Mouse (Mus musculus) c-Kit-negative CD71-positive TER-119-positive erythroid progenitor cells, embryonic 14.5 days (primary cell): ENCODE results near the gene Nek7.

Experiments used
- DNase-seq: peaks from one replicate; pipeline ENCODE4 v3.0.0-alpha.2; 2013; ENCODE audit warnings: low read depth, low spot score

The Nek7 gene

DNA sequence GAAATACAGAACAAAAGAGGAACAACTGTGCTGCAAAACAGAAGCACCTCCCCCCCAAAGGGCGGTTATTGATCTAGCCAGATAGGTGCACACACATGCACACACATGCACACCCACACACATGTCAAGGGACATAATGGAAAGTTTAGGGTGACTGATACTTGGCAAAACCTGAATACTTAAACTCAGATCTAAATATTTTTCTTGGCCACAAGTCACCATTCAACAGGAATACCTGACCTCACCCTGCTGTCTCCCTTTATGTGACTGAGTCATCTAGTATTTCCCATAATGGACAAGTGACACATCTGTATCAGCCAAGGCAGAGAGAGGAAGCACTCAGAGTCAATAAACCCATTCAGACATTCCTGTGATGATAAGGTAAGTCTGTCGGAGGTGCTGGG lies 48.9 kb downstream of the Nek7 start:
- no peak for DNase-seq

- no peak for DNase-seq
These were observed 51.3 kb downstream of the Nek7 start for GRCm38 (mm10) chr1:138568434-138569232.

DNA sequence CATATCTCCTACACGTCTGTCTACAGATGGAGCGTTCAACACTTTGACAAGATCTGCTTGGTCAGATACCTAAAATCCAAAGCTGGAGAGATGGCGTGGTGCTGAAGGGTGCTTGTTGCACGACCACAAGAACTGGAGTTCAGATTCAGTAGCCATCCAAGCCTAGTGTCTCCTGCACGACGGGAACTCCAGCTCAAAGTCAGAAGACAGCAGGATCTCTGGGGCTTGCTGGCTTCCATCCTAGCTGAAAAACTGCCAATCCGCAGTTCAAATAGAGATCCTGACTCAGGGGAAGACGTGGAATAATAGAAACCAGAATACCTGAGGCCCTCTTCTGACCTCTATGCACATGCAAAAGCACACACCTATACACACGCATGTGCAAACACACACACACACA lies 52.0 kb downstream of the Nek7 start:
- DNase-seq: no peak

- DNase-seq: no peak
These were observed 55.3 kb downstream of the Nek7 start for GRCm38 (mm10) chr1:138564677-138565076.

GRCm38 (mm10) chr1:138560733-138561132 lies 59.2 kb downstream of the Nek7 start:
- DNase-seq: no peak

DNA sequence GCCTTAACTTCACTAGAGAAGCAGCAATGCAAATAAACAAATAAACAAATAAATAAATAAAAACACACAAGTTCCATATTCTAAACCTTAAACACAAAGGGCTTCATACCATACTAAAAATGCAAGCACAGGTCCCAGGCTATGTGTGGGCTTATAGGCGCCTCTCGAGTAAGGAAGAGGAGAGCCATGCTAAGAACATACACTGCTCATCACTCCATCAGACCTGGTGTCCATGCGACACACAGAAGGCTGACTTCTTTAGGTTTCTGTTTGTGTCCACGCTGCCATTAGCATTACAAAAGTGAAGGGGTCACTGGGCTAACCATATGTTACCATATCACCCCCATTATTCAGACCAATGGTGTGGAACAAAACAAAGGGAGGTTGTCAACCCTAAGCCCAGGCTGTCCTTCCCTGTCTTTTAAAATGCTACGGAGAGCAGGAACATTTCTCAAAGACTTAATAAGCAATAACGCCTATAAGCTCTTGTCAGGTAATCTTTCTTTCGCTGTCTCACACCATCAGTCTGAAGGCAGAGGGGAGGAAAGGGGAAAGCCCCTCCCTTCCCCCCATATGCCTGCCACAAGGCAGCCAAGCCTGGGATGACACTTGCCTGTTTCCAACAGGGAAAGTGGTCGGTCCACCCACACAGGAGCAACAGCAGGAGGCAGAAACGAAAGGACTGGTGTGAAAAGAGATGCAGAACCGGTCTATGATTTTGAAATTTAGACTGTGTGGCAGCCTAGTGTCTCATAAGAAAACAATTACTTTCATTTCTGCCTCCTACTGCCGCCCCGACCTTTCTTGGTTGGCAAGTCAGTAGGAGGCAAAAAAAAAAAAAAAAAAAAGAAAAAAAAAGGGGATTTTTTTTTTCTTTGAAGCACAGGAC lies 60.5 kb downstream of the Nek7 start:
- no peak for DNase-seq

- DNase-seq: no peak
These were observed 61.6 kb downstream of the Nek7 start for GRCm38 (mm10) chr1:138558342-138558741.

- DNase-seq: no peak
These were observed 65.0 kb downstream of the Nek7 start for GRCm38 (mm10) chr1:138554926-138555325.

DNA sequence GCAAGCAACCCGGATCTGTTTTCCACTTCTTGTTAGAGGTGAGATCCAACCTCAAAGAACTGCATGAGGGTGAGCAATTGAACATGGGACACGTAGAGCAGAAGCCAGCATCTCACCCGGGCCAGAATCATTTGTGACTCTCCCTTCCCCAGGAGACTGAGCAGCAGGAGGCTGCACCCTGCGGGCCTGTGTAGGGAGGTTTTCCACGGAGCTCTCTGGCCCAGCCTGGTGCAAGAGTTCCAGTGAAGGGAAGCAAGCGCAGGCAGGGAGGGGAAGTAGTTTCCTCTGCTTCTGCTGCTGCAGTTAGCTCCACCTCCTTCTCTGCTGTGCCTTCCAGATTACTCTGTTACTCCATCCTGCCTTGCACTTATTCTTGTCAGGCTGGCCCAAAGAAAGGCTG lies 69.8 kb downstream of the Nek7 start:
- no peak for DNase-seq

DNA sequence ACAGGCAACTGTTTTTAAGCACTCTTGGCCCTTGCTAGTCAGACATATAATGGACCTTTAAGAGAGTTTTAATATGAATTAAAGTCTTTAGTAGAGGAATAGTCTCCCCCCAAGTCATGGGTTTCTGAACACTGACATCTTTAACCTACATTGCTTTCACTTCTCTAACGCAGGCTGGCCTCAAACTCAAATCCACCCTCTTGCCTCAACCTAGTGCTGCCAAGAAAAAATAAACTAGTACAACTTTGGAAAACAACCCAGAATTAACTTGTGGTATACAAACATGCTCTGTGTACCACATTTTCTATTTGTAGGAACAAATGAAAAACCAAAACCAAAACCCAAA lies 77.8 kb downstream of the Nek7 start:
- DNase-seq: no peak

- DNase-seq: no peak
These were observed 78.3 kb downstream of the Nek7 start for GRCm38 (mm10) chr1:138541495-138542169.

GRCm38 (mm10) chr1:138539713-138540112 lies 80.2 kb downstream of the Nek7 start:
- no peak for DNase-seq

- no peak for DNase-seq
These were observed 81.7 kb downstream of the Nek7 start for GRCm38 (mm10) chr1:138538217-138538616.

DNA sequence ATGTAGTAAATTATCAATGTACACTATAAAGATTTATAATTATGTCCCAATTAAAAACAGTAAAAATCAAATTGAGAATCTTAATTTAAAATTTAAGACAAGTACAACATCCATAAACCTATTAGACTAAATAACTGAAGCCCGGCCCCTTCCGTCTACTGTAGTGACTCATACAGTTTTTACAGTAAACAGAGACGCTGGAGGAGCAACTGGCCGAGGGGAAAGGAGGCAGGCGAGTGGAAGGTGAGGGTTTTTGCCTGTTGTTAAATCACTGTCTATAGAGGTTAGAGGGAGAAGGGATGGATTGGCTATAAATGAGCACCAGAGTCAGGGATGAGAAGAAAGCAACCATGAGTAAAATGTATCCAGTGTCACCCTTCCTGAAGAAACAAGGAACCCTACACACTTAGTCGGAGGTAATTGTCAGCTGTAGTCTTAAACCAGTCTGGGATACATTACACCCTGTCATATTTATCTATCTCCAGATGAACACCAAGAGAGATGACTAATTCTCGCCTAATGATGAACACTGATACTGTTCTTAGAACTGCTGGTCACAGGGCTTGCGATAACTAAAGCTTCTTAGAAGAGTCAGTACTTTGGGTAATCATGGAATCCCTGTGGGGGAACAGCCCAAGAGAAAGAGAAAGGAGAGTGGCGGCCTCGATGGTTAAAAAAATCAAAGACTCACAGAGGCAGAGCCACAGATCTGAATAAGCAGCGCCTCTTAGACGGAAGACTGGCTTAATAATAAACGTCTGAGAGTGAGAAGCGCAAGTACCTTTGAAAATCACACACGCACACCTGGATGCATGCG lies 84.0 kb downstream of the Nek7 start:
- DNase-seq: no peak

- no peak for DNase-seq
These were observed 89.3 kb downstream of the Nek7 start for GRCm38 (mm10) chr1:138530604-138531003.

GRCm38 (mm10) chr1:138523962-138524361 lies 96.0 kb downstream of the Nek7 start:
- no peak for DNase-seq

DNA sequence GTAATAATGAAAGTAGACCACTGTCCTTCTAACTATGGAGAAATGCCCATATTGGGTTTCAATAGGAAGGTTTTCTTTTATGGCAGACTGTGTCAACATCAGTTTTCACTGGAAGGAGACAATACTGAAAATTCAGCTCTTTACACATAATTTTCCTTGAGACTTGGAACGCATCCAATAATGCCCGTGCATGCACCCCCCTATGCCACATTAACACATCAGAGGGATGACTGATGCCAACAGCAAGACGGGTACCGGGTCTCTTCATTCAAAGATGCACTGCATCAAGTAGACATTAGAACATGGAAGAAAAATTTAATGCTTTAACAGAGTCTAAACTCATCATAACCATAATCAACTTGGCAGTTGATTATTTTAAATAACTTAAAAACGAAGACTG lies 101.7 kb downstream of the Nek7 start:
- no peak for DNase-seq

- DNase-seq: no peak
These were observed 102.4 kb downstream of the Nek7 start for GRCm38 (mm10) chr1:138517360-138518099.

DNA sequence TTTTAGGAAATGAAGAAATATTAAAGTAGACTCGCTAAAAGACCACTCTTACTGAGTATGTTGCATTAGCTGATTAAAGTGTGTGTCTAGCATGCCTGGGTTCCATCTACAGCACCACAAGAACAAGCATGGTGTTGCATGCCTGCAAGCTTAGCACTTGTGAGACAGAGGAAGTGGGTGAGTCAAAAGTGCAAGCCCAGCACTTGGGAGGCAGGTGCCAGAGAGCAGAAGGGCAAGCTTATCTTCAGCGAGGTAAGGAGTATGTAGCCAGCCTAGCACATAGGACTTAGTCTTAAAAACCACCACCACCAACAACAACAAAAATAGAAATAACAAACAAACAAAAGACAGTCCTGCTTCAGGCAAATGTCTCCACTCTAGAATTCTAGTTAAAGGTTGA lies 103.0 kb downstream of the Nek7 start:
- no peak for DNase-seq

DNA sequence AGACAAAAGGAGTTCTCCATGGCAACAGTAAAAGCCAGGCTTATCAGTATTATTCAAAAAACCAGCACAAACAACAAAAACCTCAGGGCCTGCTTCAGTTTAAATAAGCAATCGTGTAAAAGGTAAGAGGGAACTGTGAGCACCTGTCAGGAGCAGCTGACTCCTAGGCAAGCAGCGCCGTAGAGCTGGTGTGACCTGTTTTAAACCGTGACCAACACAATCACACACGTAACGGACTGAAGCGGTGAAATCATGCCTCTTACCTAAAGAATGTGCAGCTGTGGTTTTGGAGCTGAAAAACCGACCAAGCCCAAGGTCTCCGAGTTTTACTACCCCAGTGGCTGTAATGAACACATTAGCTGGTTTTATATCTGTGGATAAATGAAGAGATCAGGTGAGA lies 104.6 kb downstream of the Nek7 start:
- no peak for DNase-seq

DNA sequence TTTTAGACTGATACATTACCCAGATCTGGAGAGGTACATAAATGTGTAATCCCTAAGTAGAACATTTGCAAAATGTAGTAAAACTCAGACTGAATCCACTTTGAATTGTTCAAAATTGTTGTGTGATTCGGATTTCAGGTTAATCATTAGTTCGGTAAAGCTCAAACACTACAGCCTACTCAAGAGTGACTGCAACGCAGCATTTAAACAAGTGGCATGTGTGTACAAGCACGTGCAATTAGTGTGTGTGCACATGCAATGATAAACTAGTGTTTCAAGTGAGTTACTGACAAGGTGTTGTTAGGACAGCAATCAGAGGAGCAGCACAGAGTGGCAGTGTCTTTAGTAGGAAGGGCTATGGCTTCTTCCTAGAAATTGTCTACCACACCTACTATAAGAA lies 106.0 kb downstream of the Nek7 start:
- no peak for DNase-seq
